Mouse (Mus musculus) small intestine, adult 2 months (tissue): ENCODE results near the gene Mapk14. TPM values are rescaled to one million over a fixed set of nuclear protein-coding genes. Genes with fewer than 3 reads are reported as not detected.
A peak's percentile ranks its signal among the peaks of the same experiment; 100 is the strongest.

Experiments
- H3K27ac ChIP-seq: fragments of 200-500 bp; 2 replicates; pipeline ENCODE4 v1.5.1; 2012; ENCODE audit warnings: low read depth, low read length, control low read depth, inconsistent platforms; ENCODE audit not compliant: insufficient read depth
- H3K27me3 ChIP-seq: fragments of 200-500 bp; 2 replicates; pipeline ENCODE4 v1.6.1; 2012; ENCODE audit warnings: mild to moderate bottlenecking, moderate library complexity, low read length, inconsistent platforms; ENCODE audit not compliant: control insufficient read depth, insufficient read depth
- H3K36me3 ChIP-seq: fragments of 200-500 bp; 2 replicates; pipeline ENCODE4 v1.6.1; 2012; ENCODE audit warnings: mild to moderate bottlenecking, low read length, control low read depth, inconsistent platforms; ENCODE audit not compliant: control insufficient read depth, insufficient read depth
- H3K4me1 ChIP-seq: fragments of 200-500 bp; 2 replicates; pipeline ENCODE4 v1.6.1; 2012; ENCODE audit warnings: low read length, inconsistent platforms, mixed read lengths; ENCODE audit not compliant: control insufficient read depth, insufficient read depth, insufficient read length
- H3K4me3 ChIP-seq: fragments of 200-500 bp; 2 replicates; pipeline ENCODE4 v1.5.1; 2012; ENCODE audit warnings: low read depth, mild to moderate bottlenecking, control low read depth, inconsistent platforms, low read length, moderate library complexity
- CTCF ChIP-seq: fragments of 200-500 bp; IDR thresholded peaks from 2 replicates; pipeline ENCODE4 v1.5.1; 2012; ENCODE audit warnings: low read depth, mild to moderate bottlenecking, control low read depth, inconsistent platforms, low read length, moderate library complexity, mixed read lengths; ENCODE audit not compliant: insufficient replicate concordance, insufficient read length; ENCODE audit errors: extremely low read depth
- POLR2A ChIP-seq: fragments of 200-500 bp; IDR thresholded peaks from 2 replicates; pipeline ENCODE4 v1.6.1; 2012; ENCODE audit warnings: low read depth, mild to moderate bottlenecking, control low read depth, inconsistent platforms, low read length, moderate library complexity
- WGBS: fragments of 180-500 bp; shearing (Covaris S2); methylation state at CpG from one replicate; pipeline ENCODE4 v1.1.7; 2018; 5-methylcytosine and 5-hydroxymethylcytosine counted together
- polyA plus RNA-seq: library from polyadenylated mRNA; depleted of rRNA; stranded (reverse); fragments of >200 nt; gene quantifications from 2 replicates; pipeline ENCODE4 v1.2.3, GENCODE M21; 2012

The Mapk14 gene
- polyA plus RNA-seq, 1 experiment: 47.8 TPM

DNA sequence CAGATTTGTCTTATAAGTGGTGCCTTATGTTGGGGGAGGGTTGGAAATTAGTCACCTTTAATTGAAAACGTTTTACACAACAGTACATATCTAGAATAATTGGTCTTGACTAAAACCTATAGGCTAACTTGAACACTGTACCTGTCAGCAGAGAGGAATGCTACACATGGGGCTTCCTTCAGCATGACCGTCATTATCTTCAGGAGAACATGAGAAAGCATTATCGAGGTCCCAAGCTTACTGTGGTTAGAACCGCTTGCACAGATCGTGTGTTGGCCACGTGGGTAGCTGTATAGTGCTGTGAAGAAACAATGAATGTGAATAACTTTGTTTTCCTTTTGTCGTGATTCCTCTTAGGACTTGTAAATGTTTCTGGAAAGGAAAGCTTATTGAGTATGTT lies 8.7 kb downstream of the Mapk14 start:
- Histone ChIP-seq H3K36me3 (peaks cover under 1% of the 10 kb centered on the region; the same call in 1 of the 2 replicates), H3K27me3 (no peaks in the 10 kb centered on the region), H3K4me3 (no peak overlapping the region), H3K27ac (no peak overlapping the region), H3K4me1 (peaks cover 28% of the 10 kb centered on the region)
- TF ChIP-seq POLR2A (no peak), CTCF (no peak)
- WGBS: 68% methylated on average over 7 of the region's 7 CpGs

DNA sequence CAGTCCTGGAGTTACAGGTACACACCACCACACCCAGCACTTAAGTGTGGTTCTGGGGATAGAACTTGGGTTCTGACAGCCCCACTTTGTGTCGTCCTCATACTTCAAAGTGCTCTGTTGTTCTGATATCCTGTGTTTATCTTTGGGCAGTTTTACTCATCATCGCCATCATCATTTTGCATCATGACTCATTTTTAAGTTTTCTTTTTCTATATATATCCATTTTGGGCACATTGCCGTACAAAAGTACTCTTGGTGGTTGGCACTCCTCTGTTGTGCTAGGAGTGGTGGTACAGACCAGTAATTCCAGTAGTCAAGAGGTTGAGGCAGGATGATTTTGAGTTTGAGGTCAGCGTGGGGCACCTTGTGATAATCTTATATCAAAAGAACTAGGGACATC lies 10.0 kb downstream of the Mapk14 start:
- TF ChIP-seq CTCF (no peak), POLR2A (no peak)
- 85% methylated on average over 4 of the region's 4 CpGs for WGBS
- no peak overlapping the region for H3K27ac ChIP-seq
- H3K27me3 ChIP-seq: no peaks in the 10 kb centered on the region
- H3K36me3 ChIP-seq: peaks cover 5% of the 10 kb centered on the region
- no peak overlapping the region for H3K4me3 ChIP-seq
- H3K4me1 ChIP-seq: peaks cover 24% of the 10 kb centered on the region

DNA sequence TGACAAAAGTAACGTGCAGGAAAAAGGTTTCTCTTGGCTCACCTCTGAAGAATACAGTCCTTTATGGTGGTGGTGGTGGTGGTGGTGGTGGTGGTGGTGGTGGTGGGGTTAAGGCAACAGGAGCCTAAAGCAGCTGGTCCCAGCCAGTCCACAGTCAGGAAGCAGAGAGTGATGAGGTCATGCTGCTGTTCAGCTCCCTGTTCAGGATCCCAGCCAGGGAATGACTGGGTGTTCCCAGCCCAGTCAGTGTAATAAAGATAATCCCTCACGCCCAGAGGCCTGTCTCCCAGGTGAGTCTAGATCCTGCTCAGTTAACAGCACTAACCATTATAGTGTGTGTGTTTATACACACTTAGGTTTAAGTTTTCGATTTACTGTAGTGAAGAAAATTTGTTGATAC lies 10.6 kb downstream of the Mapk14 start:
- Histone ChIP-seq H3K36me3 (peaks cover 5% of the 10 kb centered on the region), H3K27me3 (no peaks in the 10 kb centered on the region), H3K27ac (no peak overlapping the region), H3K4me3 (no peak overlapping the region), H3K4me1 (peaks cover 22% of the 10 kb centered on the region)
- TF ChIP-seq POLR2A (no peak), CTCF (no peak)
- 41% methylated on average over 3 of the region's 3 CpGs for WGBS

DNA sequence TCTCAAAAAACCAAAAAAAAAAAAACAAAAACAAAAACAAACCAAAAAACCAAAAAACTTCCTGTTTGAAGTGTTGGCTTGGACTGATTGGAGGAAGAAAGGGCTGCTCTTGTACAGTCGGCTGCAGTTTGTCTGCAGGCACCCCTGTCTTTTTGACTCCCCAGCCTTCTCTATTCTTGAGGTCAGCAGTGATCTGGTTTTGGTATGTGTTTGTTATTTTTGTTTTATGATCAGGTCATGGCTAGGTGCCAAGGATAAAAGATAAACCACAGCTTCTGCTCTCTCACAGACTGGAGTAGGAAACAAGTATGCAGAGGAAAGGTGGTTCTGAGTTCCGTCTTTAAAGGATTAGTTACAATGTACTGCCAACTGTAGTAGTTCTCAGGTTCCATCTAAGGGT lies 11.5 kb downstream of the Mapk14 start:
- Histone ChIP-seq H3K36me3 (peaks cover 5% of the 10 kb centered on the region), H3K4me3 (no peak overlapping the region), H3K27me3 (no peaks in the 10 kb centered on the region), H3K27ac (peak overlapping the region; percentile 14; the same call in 1 of the 2 replicates), H3K4me1 (peaks cover 17% of the 10 kb centered on the region; the same call in 1 of the 2 replicates)
- WGBS: 15% methylated on average over 2 of the region's 2 CpGs
- TF ChIP-seq CTCF: no peak
- TF ChIP-seq POLR2A: no peak

DNA sequence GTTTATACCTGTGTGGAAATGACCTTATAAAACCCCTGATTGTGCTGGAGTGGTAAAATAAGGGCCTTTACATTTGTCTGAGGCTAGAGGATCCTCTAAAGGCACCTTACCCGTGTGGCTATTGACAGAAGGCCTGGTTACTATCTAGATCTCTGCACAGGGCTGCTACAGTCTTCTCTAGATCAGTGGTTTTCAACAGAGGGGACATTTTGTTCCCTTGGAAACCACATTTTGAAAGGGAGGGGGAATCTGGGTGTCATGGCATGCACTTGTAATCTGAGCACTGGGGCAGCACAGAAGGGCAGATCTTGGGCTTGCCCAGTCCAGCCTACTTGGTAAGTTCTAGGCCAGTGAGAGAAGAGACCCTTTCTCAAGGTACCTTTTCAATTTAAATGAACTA lies 15.6 kb downstream of the Mapk14 start:
- no peaks in the 10 kb centered on the region for H3K27me3 ChIP-seq
- H3K27ac ChIP-seq: no peak overlapping the region
- peaks cover 16% of the 10 kb centered on the region for H3K4me1 ChIP-seq
- no peak for TF ChIP-seq CTCF
- no peak for TF ChIP-seq POLR2A
- H3K36me3 ChIP-seq: peaks cover 5% of the 10 kb centered on the region
- no peak overlapping the region for H3K4me3 ChIP-seq
- WGBS: 13% methylated on average over 1 of the region's 1 CpGs

DNA sequence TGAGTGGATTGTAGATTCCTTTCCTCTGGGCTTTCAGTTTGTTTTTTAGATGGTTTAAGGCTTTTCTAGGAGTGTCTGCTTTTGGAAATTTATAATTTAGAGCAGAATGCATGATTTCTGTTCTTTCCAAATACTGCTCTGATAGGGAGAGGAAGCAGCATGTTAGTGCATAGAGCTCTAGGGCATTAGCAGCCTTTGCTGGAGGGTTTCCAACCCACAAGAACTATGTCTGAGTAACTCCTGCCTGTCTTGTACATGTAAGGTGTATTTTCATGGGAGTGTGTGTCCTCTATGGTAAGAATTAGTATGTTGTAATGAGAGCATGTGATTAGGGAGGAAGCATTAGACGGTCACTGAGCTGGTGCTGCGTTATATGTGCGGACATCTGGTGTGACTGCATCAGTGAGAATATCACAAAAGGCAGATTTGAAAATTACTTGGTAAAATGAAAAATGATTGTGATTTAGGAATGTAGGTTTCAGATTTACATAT lies 16.1 kb downstream of the Mapk14 start:
- Histone ChIP-seq H3K27ac (no peak overlapping the region), H3K4me3 (no peak overlapping the region), H3K27me3 (no peaks in the 10 kb centered on the region), H3K36me3 (peaks cover 5% of the 10 kb centered on the region), H3K4me1 (peaks cover 15% of the 10 kb centered on the region)
- WGBS: 76% methylated on average over 3 of the region's 3 CpGs
- TF ChIP-seq POLR2A: no peak
- TF ChIP-seq CTCF: no peak

DNA sequence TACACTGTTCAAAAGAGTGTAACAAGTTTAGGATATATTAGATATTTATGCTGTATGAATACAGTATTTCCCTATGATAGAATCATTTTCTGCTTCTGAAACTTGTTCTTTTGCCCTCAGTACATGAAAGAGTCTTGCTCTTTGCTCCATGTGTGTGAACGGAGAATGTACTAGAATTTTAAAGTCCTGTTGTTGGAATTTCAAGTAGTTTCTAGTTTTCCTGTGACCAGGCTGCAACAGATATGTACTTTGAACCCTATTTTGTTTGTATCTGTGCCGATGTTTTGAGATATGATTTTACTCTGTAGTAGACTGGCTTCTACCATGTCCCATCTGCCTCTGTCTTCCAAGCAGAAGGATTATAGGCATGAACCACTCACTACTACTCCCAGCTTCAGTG lies 16.7 kb downstream of the Mapk14 start:
- TF ChIP-seq POLR2A: no peak
- no peak for TF ChIP-seq CTCF
- Histone ChIP-seq H3K4me3 (no peak overlapping the region), H3K27ac (no peak overlapping the region), H3K27me3 (no peaks in the 10 kb centered on the region), H3K36me3 (peaks cover 5% of the 10 kb centered on the region), H3K4me1 (peaks cover 15% of the 10 kb centered on the region)
- 27% methylated on average over 2 of the region's 2 CpGs for WGBS
